Mouse (Mus musculus) myocyte (in vitro differentiated cells): ENCODE measurements at regions not wholly inside any gene's neighbourhood (a gene's known extent, or its start where the extent isn't known, plus 50 kb on each side); places are given as distances from the start of the nearest gene placed in this dataset.

Experiments
- H3K27me3 ChIP-seq: one replicate; pipeline ENCODE4 v1.6.1; 2011; ENCODE audit not compliant: control insufficient read depth, insufficient read depth, insufficient read length
- H3K36me3 ChIP-seq: one replicate; pipeline ENCODE4 v1.6.1; 2011; ENCODE audit not compliant: control insufficient read depth, insufficient read depth
- H3K4me2 ChIP-seq: one replicate; pipeline ENCODE4 v1.6.1; 2011; ENCODE audit warnings: low read depth, control low read depth
- H3K4me3 ChIP-seq: one replicate; pipeline ENCODE4 v1.5.1; 2011; ENCODE audit warnings: mild to moderate bottlenecking, control low read depth, moderate library complexity
- H3K79me2 ChIP-seq: one replicate; pipeline ENCODE4 v1.6.1; 2011; ENCODE audit not compliant: control insufficient read depth, insufficient read depth
- H3ac ChIP-seq: one replicate; pipeline ENCODE4 v1.6.1; 2011; ENCODE audit not compliant: control insufficient read depth, insufficient read length
- CEBPB ChIP-seq: IDR thresholded peaks from 2 replicates; pipeline ENCODE4 v1.6.1; 2011; ENCODE audit warnings: mild to moderate bottlenecking, moderate library complexity; ENCODE audit not compliant: poor library complexity, insufficient read depth, severe bottlenecking
- MAX ChIP-seq: IDR thresholded peaks from one replicate; pipeline ENCODE4 v1.6.1; 2011; ENCODE audit warnings: low read depth, mild to moderate bottlenecking, control low read depth
- USF1 ChIP-seq: IDR thresholded peaks from one replicate; pipeline ENCODE4 v1.6.1; 2011; ENCODE audit warnings: low read depth, mild to moderate bottlenecking, control low read depth, moderate library complexity

- no peak overlapping the region for H3K4me3 ChIP-seq
- no peaks in the 10 kb centered on the region for H3K79me2 ChIP-seq
- H3K4me2 ChIP-seq = no peak overlapping the region
- H3K36me3 ChIP-seq = no peaks in the 10 kb centered on the region
- H3ac ChIP-seq = no peak overlapping the region
- TF ChIP-seq USF1 = no peak
- no peak for TF ChIP-seq MAX
- TF ChIP-seq CEBPB = no peak
- no peaks in the 10 kb centered on the region for H3K27me3 ChIP-seq
These were observed 63.1 kb upstream of the Auts2 start for GRCm38 (mm10) chr5:132606216-132606615.

- H3K36me3 ChIP-seq = no peaks in the 10 kb centered on the region
- H3K27me3 ChIP-seq = no peaks in the 10 kb centered on the region
- no peak for TF ChIP-seq CEBPB
- no peaks in the 10 kb centered on the region for H3K79me2 ChIP-seq
- no peak overlapping the region for H3ac ChIP-seq
- no peak overlapping the region for H3K4me3 ChIP-seq
- no peak overlapping the region for H3K4me2 ChIP-seq
These were observed 51.7 kb upstream of the Auts2 start for GRCm38 (mm10) chr5:132594796-132595195.
